Mouse (Mus musculus) stomach, embryonic 15.5 days (tissue): ENCODE measurements around the gene Lrrc73. TPM values are rescaled to one million over a fixed set of nuclear protein-coding genes. Genes with fewer than 3 reads are reported as not detected.

ENCODE experiments used
- ATAC-seq: fragments of 200-750 bp; cut with Nextera tagmentation; 2 replicates; pipeline ENCODE4 v1.8.0; 2017; ENCODE audit warnings: low read depth, moderate number of reproducible peaks, moderate TSS enrichment; ENCODE audit not compliant: insufficient read depth, low FRiP score
- H3K27ac ChIP-seq: fragments of 300-500 bp; sonication (generic); 2 replicates; pipeline ENCODE4 v1.5.1; 2015; ENCODE audit warnings: mild to moderate bottlenecking, inconsistent platforms
- H3K27me3 ChIP-seq: fragments of 300-500 bp; sonication (generic); replicated peaks from 2 replicates; pipeline ENCODE4 v1.6.1; 2015; ENCODE audit warnings: inconsistent platforms
- H3K36me3 ChIP-seq: fragments of 300-500 bp; sonication (generic); 2 replicates; pipeline ENCODE4 v1.6.1; 2015; ENCODE audit warnings: inconsistent platforms
- H3K4me1 ChIP-seq: fragments of 300-500 bp; sonication (generic); 2 replicates; pipeline ENCODE4 v1.6.1; 2015; ENCODE audit warnings: inconsistent platforms
- H3K4me2 ChIP-seq: fragments of 300-500 bp; sonication (generic); 2 replicates; pipeline ENCODE4 v1.6.1; 2015; ENCODE audit warnings: mild to moderate bottlenecking, inconsistent platforms
- H3K4me3 ChIP-seq: fragments of 300-500 bp; sonication (generic); replicated peaks from 2 replicates; pipeline ENCODE4 v1.5.1; 2015; ENCODE audit warnings: inconsistent platforms
- H3K9ac ChIP-seq: fragments of 300-500 bp; sonication (generic); 2 replicates; pipeline ENCODE4 v1.6.1; 2015; ENCODE audit warnings: inconsistent platforms
- H3K9me3 ChIP-seq: fragments of 300-500 bp; sonication (generic); 2 replicates; pipeline ENCODE4 v1.6.1; 2016; ENCODE audit warnings: inconsistent platforms
- WGBS: fragments of 180-500 bp; shearing (Covaris S2); methylation state at CpG from one replicate; pipeline ENCODE4 v1.1.7; 2015; 5-methylcytosine and 5-hydroxymethylcytosine counted together
- polyA plus RNA-seq: library from polyadenylated mRNA; unstranded; fragments of >200 nt; fragmentation: Nextera tagmentation; extraction: Ambion mirVana; gene quantifications from 2 replicates; pipeline ENCODE4 v1.2.1, GENCODE M21; 2015

The Lrrc73 gene
- polyA plus RNA-seq, 1 experiment from 2014 or later: 0.58 TPM

DNA sequence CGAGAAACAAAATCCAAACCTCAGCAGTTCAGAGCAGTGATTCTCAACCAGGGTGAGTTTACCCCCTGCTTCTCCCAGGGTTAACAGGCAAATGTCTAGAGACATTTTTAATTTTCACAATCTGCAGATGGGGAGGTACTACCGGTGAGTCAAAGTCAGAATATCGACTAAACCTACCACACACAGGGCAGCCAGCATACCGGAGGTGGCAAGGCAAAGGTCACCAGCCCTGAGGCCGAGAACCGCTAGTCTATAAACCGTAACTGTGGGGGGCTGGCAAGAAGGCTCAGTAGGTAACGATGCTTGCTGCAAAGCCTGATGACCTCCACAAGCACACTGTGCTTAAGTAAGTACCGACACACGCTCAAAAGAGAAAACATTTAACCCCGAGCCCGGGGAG is 12.2 kb downstream of the Lrrc73 start:
- Histone ChIP-seq H3K27ac (no peak overlapping the region; the same call in 1 of the 2 replicates), H3K27me3 (no peaks in the 10 kb centered on the region), H3K36me3 (peaks cover 39% of the 10 kb centered on the region), H3K4me3 (no peak overlapping the region), H3K4me1 (peaks cover 21% of the 10 kb centered on the region), H3K4me2 (no peak overlapping the region), H3K9me3 (no peaks in the 10 kb centered on the region), H3K9ac (no peak overlapping the region)
- no peak for ATAC-seq
- 87% methylated on average over 12 of the region's 12 CpGs for WGBS

DNA sequence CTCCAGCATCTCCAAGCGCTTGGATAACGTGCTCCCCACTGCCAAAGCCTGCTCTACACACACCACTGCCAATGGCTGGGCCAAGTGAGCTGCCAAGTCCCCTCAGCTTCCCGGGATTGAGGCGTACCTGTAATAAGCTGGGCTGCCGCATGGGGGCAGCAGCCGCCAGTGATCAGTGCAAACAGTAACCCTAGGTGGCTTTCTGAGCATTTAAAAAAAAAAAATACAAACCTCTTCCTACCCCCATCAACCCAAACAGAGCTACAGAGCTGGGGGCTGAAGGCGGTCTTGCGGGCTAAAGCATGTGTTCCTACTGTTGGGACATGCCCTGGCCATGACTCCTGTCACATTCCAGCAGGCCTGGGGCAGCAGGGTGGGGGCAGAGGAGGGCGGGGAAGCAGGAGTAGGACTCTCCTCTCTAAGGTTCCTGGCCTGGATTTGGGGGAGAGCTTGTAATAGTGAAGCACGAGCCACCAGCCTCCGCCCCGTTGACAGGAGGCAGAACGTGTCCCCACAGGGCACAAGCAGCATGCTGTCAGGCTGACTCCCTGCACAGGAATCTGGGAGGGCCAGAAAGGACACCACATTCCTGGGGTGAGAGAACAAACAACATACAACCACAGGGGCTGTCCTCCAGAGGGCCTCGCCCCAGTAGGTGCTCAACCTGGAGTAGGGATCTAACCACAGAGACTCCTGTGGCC is 12.7 kb downstream of the Lrrc73 start:
- Histone ChIP-seq H3K9me3 (no peaks in the 10 kb centered on the region), H3K9ac (no peak overlapping the region), H3K4me2 (no peak overlapping the region), H3K36me3 (peaks cover 37% of the 10 kb centered on the region), H3K27ac (peak overlapping the region; percentile 70; the same call in 1 of the 2 replicates), H3K4me3 (no peak overlapping the region), H3K4me1 (peaks cover 22% of the 10 kb centered on the region), H3K27me3 (no peaks in the 10 kb centered on the region)
- ATAC-seq: peak; percentile 62
- WGBS: 25% methylated on average over 14 of the region's 14 CpGs

GRCm38 (mm10) chr17:46266986-46267385 is 13.7 kb downstream of the Lrrc73 start:
- H3K27ac ChIP-seq: peak overlapping the region; percentile 70
- WGBS: 49% methylated on average over 6 of the region's 6 CpGs
- H3K4me3 ChIP-seq: no peak overlapping the region
- no peaks in the 10 kb centered on the region for H3K9me3 ChIP-seq
- no peak overlapping the region for H3K9ac ChIP-seq
- H3K4me1 ChIP-seq: peaks cover 22% of the 10 kb centered on the region
- ATAC-seq: no peak
- peaks cover 35% of the 10 kb centered on the region for H3K36me3 ChIP-seq
- H3K4me2 ChIP-seq: no peak overlapping the region
- no peaks in the 10 kb centered on the region for H3K27me3 ChIP-seq

DNA sequence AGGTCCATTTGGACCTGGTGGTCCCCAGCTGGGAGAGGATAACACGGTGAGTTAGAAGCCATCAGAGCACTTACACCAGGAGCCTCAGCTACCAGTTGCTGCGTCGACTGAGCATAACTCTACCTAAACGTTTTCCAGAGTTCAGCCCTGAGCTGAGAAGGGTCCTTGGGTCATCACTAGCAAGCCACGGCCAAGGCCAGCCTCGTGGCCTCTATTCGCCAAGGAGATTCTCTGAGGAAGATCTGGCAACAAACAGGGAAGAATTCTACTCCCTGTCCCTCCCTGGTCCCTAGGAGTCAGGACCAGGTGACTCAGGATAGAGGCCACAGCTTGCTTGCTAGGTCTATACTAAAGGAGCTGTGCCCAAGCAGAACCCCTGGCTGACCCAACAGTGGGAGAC is 14.2 kb downstream of the Lrrc73 start:
- H3K27me3 ChIP-seq: no peaks in the 10 kb centered on the region
- no peak overlapping the region for H3K9ac ChIP-seq
- H3K36me3 ChIP-seq: peaks cover 31% of the 10 kb centered on the region
- no peak overlapping the region for H3K27ac ChIP-seq
- WGBS: 79% methylated on average over 7 of the region's 7 CpGs
- no peaks in the 10 kb centered on the region for H3K9me3 ChIP-seq
- peaks cover 22% of the 10 kb centered on the region for H3K4me1 ChIP-seq
- no peak for ATAC-seq
- H3K4me3 ChIP-seq: no peak overlapping the region
- no peak overlapping the region for H3K4me2 ChIP-seq

DNA sequence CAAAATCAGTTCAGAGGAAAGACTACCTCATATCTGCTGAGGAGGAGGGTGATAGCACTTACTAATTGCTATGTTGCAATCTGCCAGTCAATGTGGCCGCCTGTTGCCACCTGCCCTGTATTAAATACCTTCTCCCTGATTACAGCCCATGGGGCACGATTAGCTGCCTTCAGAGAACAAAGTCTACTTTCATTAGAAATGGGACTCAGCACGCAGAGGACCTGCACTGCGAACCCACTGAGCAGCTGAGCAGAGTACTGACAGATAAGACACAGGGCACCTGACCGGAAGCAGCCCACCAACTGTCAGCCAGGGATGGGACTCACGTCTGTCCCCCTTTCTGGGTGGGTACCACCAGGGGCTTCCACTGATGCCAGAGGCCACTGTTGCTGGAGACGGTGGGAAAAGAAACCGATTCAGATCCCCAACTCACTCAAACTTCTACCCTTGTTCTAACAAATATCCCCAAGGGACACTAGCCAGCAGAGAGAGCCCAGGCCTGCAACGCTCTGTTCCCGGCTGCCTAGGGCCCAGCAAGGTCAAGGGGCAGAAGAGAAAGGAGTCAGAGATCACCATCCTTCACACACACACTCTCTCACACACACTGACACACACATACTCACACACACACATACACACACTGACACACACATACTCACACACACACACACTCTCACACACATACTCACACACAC is 14.8 kb downstream of the Lrrc73 start:
- Histone ChIP-seq H3K4me2 (no peak overlapping the region), H3K4me1 (peaks cover 22% of the 10 kb centered on the region), H3K4me3 (no peak overlapping the region), H3K36me3 (peaks cover 24% of the 10 kb centered on the region), H3K27me3 (no peaks in the 10 kb centered on the region), H3K9ac (no peak overlapping the region), H3K9me3 (no peaks in the 10 kb centered on the region), H3K27ac (0 out of 2 replicates have a peak overlapping the region, but pooled peaks have one; percentile 6)
- 65% methylated on average over 10 of the region's 10 CpGs for WGBS
- no peak; the same call in 1 of the 2 replicates for ATAC-seq

DNA sequence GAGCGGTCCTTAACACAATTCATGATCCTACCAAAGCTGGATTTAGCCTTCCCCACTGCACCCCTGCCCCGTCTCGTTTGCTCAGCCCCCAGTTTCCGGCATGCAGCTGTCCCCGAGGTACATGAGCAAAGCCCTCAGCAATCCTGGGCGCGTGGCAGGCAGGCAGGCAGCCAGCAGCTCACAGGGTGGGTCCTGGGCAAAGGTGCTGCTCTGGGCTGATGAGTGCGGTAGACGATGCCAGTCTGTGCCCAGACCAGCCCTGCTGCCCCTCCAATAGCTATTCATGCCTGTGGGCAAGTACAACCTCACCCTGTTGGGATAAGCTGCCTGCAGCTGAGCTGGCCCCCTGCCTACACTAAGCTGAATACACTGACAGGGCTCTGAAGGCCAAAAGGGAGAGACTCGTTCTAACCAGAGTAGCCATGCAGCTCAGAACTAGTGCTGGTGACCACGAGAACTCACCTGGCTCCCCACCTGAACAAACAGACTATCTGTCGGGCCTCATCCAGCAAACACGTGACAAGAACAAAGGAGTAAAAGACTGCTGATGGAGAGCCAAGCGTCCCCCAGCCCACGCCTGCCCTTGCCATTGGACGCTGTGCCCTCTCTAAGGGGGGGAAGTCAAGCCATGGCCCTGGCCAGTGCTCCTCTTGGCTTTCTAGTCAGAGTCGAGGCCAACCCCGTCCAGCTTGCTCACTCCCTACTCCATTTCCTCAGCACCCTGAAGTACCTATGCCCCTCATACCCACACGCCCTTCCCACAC is 16.6 kb downstream of the Lrrc73 start:
- no peaks in the 10 kb centered on the region for H3K27me3 ChIP-seq
- H3K4me1 ChIP-seq: peaks cover 22% of the 10 kb centered on the region
- H3K4me2 ChIP-seq: no peak overlapping the region
- no peak overlapping the region for H3K9ac ChIP-seq
- H3K36me3 ChIP-seq: peaks cover 20% of the 10 kb centered on the region; the same call in 1 of the 2 replicates
- 67% methylated on average over 19 of the region's 19 CpGs for WGBS
- H3K9me3 ChIP-seq: no peaks in the 10 kb centered on the region
- H3K4me3 ChIP-seq: no peak overlapping the region
- ATAC-seq: no peak
- peak overlapping the region; percentile 48 for H3K27ac ChIP-seq

DNA sequence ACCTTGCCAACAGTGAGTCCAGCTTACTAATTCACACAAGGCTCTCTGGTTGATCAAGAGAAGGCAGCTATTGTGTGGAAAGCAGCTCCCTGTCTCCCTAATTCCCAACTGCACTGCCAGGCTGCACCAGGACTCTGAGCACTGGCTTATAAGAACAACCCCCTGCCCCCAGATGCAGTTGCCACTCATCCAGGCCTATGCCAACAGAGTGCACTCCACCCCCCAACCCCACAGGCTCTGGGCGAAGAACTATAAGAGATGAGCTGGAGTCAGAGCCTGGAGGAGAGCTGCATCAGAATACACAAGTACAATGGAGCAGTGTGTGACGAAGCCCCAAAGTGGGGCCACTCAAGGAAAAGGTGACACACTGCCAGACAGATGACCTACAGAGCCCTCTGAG is 18.7 kb downstream of the Lrrc73 start:
- peaks cover 13% of the 10 kb centered on the region for H3K4me1 ChIP-seq
- no peak overlapping the region for H3K9ac ChIP-seq
- no peak overlapping the region for H3K4me2 ChIP-seq
- H3K27ac ChIP-seq: no peak overlapping the region
- H3K9me3 ChIP-seq: no peaks in the 10 kb centered on the region
- WGBS: 91% methylated on average over 2 of the region's 2 CpGs
- H3K4me3 ChIP-seq: no peak overlapping the region
- ATAC-seq: no peak
- no peaks in the 10 kb centered on the region for H3K27me3 ChIP-seq
- 0 out of 2 replicates have a peak, but pooled peaks cover 20% of the 10 kb centered on the region for H3K36me3 ChIP-seq

DNA sequence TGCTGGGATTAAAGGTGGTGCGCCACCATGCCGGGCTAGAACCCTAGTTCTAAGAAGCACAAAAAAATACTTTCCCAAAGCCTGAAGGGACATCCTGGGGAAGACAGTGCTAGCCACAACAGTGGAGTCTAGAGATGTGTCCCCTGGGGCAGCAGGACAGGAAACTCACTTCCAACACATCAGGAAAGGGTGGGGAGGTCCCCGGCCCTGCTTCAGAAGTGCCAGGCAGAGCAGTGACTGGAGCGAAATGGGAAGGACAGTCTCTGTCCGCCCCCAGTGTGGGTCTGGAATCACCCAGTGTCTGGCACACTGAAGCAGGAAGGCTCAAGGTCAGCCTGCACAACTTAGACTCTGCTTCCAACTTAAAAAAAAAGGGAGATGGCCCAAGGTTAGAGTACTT is 19.3 kb downstream of the Lrrc73 start:
- Histone ChIP-seq H3K27ac (no peak overlapping the region), H3K9ac (no peak overlapping the region), H3K4me3 (no peak overlapping the region), H3K4me1 (peaks cover 13% of the 10 kb centered on the region), H3K36me3 (0 out of 2 replicates have a peak, but pooled peaks cover 20% of the 10 kb centered on the region), H3K4me2 (no peak overlapping the region), H3K9me3 (no peaks in the 10 kb centered on the region), H3K27me3 (no peaks in the 10 kb centered on the region)
- ATAC-seq: no peak
- 85% methylated on average over 5 of the region's 5 CpGs for WGBS

DNA sequence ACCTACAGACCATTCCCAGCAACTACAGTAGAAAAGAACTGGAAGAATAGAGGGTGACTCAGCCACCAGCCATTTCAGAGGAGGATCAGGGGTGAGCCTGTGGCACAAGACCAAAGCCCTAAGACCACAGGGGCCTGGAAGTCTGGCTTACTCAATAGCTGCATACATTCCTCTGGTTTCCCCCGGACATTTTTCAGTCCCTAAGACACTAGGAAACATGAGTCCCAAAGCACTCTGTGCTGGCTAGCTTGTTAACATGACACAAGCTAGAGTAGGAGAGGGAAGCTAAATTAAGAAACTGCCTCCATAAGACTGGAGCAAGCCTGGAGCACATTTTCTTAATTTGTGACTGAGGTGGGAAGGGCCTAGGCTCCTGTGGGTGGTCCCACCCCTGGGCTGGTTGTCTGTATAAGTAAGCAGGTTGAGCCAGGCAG is 20.5 kb downstream of the Lrrc73 start:
- WGBS: 63% methylated on average over 1 of the region's 1 CpGs
- Histone ChIP-seq H3K27me3 (no peaks in the 10 kb centered on the region), H3K9me3 (no peaks in the 10 kb centered on the region), H3K27ac (no peak overlapping the region), H3K9ac (no peak overlapping the region), H3K4me3 (no peak overlapping the region), H3K4me2 (no peak overlapping the region), H3K36me3 (0 out of 2 replicates have a peak, but pooled peaks cover 26% of the 10 kb centered on the region), H3K4me1 (peaks cover 13% of the 10 kb centered on the region)
- no peak for ATAC-seq

DNA sequence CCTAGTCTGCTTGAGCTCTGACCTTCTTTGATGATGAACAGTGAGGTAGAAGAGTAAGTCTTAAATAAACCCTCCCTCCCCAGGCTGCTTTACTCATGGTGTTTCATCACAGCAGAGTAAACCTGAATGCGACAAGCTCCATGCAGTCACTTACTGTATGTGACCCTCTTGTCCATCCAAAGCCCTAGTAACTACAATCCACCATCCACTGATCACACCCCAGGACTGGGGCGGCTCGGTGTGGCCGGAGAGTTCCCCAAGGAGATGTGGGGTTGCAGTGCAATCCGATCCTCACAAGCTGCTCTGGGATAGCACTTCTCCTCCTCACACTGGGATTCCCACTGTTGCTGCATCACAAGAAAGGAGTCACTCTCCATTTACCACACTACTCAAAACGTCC is 21.1 kb downstream of the Lrrc73 start:
- no peak for ATAC-seq
- WGBS: 73% methylated on average over 6 of the region's 6 CpGs
- no peak overlapping the region for H3K27ac ChIP-seq
- no peak overlapping the region for H3K4me2 ChIP-seq
- H3K9ac ChIP-seq: no peak overlapping the region
- H3K9me3 ChIP-seq: no peaks in the 10 kb centered on the region
- peaks cover 12% of the 10 kb centered on the region for H3K4me1 ChIP-seq
- no peak overlapping the region for H3K4me3 ChIP-seq
- H3K36me3 ChIP-seq: 0 out of 2 replicates have a peak, but pooled peaks cover 30% of the 10 kb centered on the region
- no peaks in the 10 kb centered on the region for H3K27me3 ChIP-seq

DNA sequence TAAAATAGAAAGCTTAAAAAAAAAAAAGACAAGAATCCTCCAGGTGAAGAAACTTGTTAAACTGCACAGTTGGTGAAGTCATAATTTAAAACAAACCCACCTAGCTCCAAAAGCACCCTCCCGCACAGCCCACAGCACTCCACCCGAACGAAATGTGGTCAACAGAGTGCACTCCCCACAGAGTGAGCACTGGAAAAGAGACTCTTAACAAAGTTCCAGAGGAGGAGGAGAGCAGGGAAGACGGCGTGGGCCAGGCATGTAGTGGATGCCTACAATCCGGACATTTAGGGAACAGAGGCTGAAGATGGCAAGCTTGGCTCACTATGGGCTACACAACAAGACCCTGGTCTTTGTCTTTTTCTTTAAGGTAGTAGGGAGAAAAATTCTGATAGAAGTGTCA is 21.7 kb downstream of the Lrrc73 start:
- no peaks in the 10 kb centered on the region for H3K27me3 ChIP-seq
- no peak overlapping the region for H3K4me2 ChIP-seq
- peaks cover 6% of the 10 kb centered on the region for H3K4me1 ChIP-seq
- ATAC-seq: no peak
- WGBS: 90% methylated on average over 6 of the region's 6 CpGs
- 0 out of 2 replicates have a peak, but pooled peaks cover 35% of the 10 kb centered on the region for H3K36me3 ChIP-seq
- H3K4me3 ChIP-seq: no peak overlapping the region
- H3K9me3 ChIP-seq: no peaks in the 10 kb centered on the region
- no peak overlapping the region for H3K27ac ChIP-seq
- no peak overlapping the region for H3K9ac ChIP-seq
